Mouse (Mus musculus) adrenal gland, adult 2 months (tissue): ENCODE results near the gene Serpina6. TPM values are rescaled to one million over a fixed set of nuclear protein-coding genes. Genes with fewer than 3 reads are reported as not detected.

Source experiments
- DNase-seq: peaks from one replicate; pipeline ENCODE4 v3.0.0; 2021
- polyA plus RNA-seq: library from polyadenylated mRNA; depleted of rRNA; stranded (reverse); fragments of >200 nt; gene quantifications from 2 replicates; pipeline ENCODE4 v1.2.3, GENCODE M21; 2012; rRNA removed
- total RNA-seq, 2 experiments: library from RNA; stranded (reverse); gene quantifications; 2 replicates each; pipeline ENCODE4 v1.2.3; 2021

The Serpina6 gene
- total and polyA plus RNA-seq, 3 experiments, result 0.27 to 5.4 (median 1.7) TPM

GRCm38 (mm10) chr12:103655123-103656044, 1.6 kb downstream of the Serpina6 start:
- peak; percentile 27 for DNase-seq

- peak; percentile 69 for DNase-seq
Observed at GRCm38 (mm10) chr12:103653836-103654235, 3.2 kb downstream of the Serpina6 start.

- DNase-seq, result no peak
Observed at GRCm38 (mm10) chr12:103646314-103646713, 10.7 kb downstream of the Serpina6 start.

GRCm38 (mm10) chr12:103644601-103645000, 12.4 kb downstream of the Serpina6 start:
- DNase-seq, result no peak

- no peak for DNase-seq
Observed at GRCm38 (mm10) chr12:103643818-103644217, 13.2 kb downstream of the Serpina6 start.

GRCm38 (mm10) chr12:103643336-103643735, 13.7 kb downstream of the Serpina6 start:
- peak; percentile 80 for DNase-seq

GRCm38 (mm10) chr12:103635846-103636245, 21.2 kb downstream of the Serpina6 start:
- DNase-seq, result no peak

GRCm38 (mm10) chr12:103634430-103634829, 22.6 kb downstream of the Serpina6 start:
- no peak for DNase-seq

- DNase-seq, result no peak
Observed at GRCm38 (mm10) chr12:103631203-103631612, 25.8 kb downstream of the Serpina6 start, which contains the start of gene Serpina10. TSS of gene Serpina10 (minus strand) at chr12:103631444.

- no peak for DNase-seq
Observed at GRCm38 (mm10) chr12:103616860-103617261, 40.2 kb downstream of the Serpina6 start.

GRCm38 (mm10) chr12:103615734-103616133, 41.3 kb downstream of the Serpina6 start:
- DNase-seq, result no peak

- no peak for DNase-seq
Observed at GRCm38 (mm10) chr12:103615141-103615540, 41.9 kb downstream of the Serpina6 start.

GRCm38 (mm10) chr12:103601839-103602238, 55.2 kb downstream of the Serpina6 start:
- DNase-seq, result no peak

- DNase-seq, result no peak
Observed at GRCm38 (mm10) chr12:103600364-103600763, 56.6 kb downstream of the Serpina6 start.

- DNase-seq, result peak; percentile 24
Observed at GRCm38 (mm10) chr12:103598411-103598810, 58.6 kb downstream of the Serpina6 start.

Other genes starting within 250 kb of the Serpina6 start
- gene 9330161L09Rik, start 249.4 kb downstream of the Serpina6 start, total RNA-seq, result 1 to 10 TPM in 1 of 2 experiments, under 1 TPM in 1; 0.98 to 2.2 TPM
- 0.39 and 0.70 TPM in 2 replicates for gene 9330161L09Rik, start 249.4 kb downstream of the Serpina6 start, polyA plus RNA-seq
- 100 to 1,000 TPM; 116 to 132 TPM for gene Ddx24, start 231.4 kb downstream of the Serpina6 start, total RNA-seq
- 29.0 and 38.9 TPM in 2 replicates for gene Ddx24, start 231.4 kb downstream of the Serpina6 start, polyA plus RNA-seq
- gene Ifi27, start 223.0 kb downstream of the Serpina6 start, total RNA-seq, result 1,000 to 10,000 TPM in 1 of 2 experiments, 100 to 1,000 TPM in 1; 923 to 1,715 TPM
- gene Ifi27, start 223.0 kb downstream of the Serpina6 start, polyA plus RNA-seq, result 1,448 and 1,459 TPM in 2 replicates
- 1,000 to 10,000 TPM in 1 of 2 experiments, 100 to 1,000 TPM in 1; 340 to 1,466 TPM for gene Ifi27l2a, start 213.5 kb downstream of the Serpina6 start, total RNA-seq
- 539 and 2,543 TPM in 2 replicates for gene Ifi27l2a, start 213.5 kb downstream of the Serpina6 start, polyA plus RNA-seq
- not detected for gene Ifi27l2b, start 200.0 kb downstream of the Serpina6 start, total RNA-seq
- not detected in 2 replicates for gene Ifi27l2b, start 200.0 kb downstream of the Serpina6 start, polyA plus RNA-seq
- 1 to 10 TPM; 2.9 to 4.8 TPM for gene Ppp4r4, start 124.9 kb downstream of the Serpina6 start, total RNA-seq
- gene Ppp4r4, start 124.9 kb downstream of the Serpina6 start, polyA plus RNA-seq, result 0.98 and 2.1 TPM in 2 replicates
- under 1 TPM in 1 of 2 experiments, not detected in 1; 0.46 TPM for gene Serpina10, start 25.8 kb downstream of the Serpina6 start, total RNA-seq
- not detected in 2 replicates for gene Serpina10, start 25.8 kb downstream of the Serpina6 start, polyA plus RNA-seq
- gene Serpina16, start 18.9 kb upstream of the Serpina6 start, total RNA-seq, result not detected
- gene Serpina16, start 18.9 kb upstream of the Serpina6 start, polyA plus RNA-seq, result 0.10 TPM in 1 of 2 replicates, not detected in the other
- gene Serpina1f, start 38.3 kb upstream of the Serpina6 start, total RNA-seq, result not detected
- not detected in 2 replicates for gene Serpina1f, start 38.3 kb upstream of the Serpina6 start, polyA plus RNA-seq
- gene Serpina1d, start 116.4 kb upstream of the Serpina6 start, total RNA-seq, result 10 to 100 TPM in 1 of 2 experiments, under 1 TPM in 1; 0.28 to 12.3 TPM
- gene Serpina1d, start 116.4 kb upstream of the Serpina6 start, polyA plus RNA-seq, result 1.8 TPM in 1 of 2 replicates, not detected in the other
- 10 to 100 TPM in 1 of 2 experiments, 1 to 10 TPM in 1; 1.3 to 29.8 TPM for gene Serpina1b, start 173.2 kb upstream of the Serpina6 start, total RNA-seq
- gene Serpina1b, start 173.2 kb upstream of the Serpina6 start, polyA plus RNA-seq, result 1.9 and 6.7 TPM in 2 replicates
- gene Serpina1a, start 206.3 kb upstream of the Serpina6 start, total RNA-seq, result 1 to 10 TPM; 1.8 to 9.7 TPM
- gene Serpina1a, start 206.3 kb upstream of the Serpina6 start, polyA plus RNA-seq, result 1.8 and 5.5 TPM in 2 replicates
- 10 to 100 TPM in 1 of 2 experiments, under 1 TPM in 1; 0.38 to 20.9 TPM for gene Serpina1c, start 247.7 kb upstream of the Serpina6 start, total RNA-seq
- gene Serpina1c, start 247.7 kb upstream of the Serpina6 start, polyA plus RNA-seq, result 0.93 and 3.8 TPM in 2 replicates